Mouse (Mus musculus) embryonic fibroblast, embryonic 13.5 days (primary cell): ENCODE measurements around the gene Gm20388. TPM values are rescaled to one million over a fixed set of nuclear protein-coding genes. Genes with fewer than 3 reads are reported as not detected.
A peak's percentile ranks its signal among the peaks of the same experiment; 100 is the strongest.

Experiments used
- H3K27ac ChIP-seq: 2 replicates; pipeline ENCODE4 v1.5.1; 2012; ENCODE audit warnings: low read length, control low read depth, inconsistent platforms; ENCODE audit not compliant: insufficient read depth
- H3K4me1 ChIP-seq: 2 replicates; pipeline ENCODE4 v1.6.1; 2011; ENCODE audit warnings: low read length; ENCODE audit not compliant: control insufficient read depth, insufficient read depth
- H3K4me3 ChIP-seq: 2 replicates; pipeline ENCODE4 v1.5.1; 2011; ENCODE audit warnings: mild to moderate bottlenecking, control low read depth, low read length; ENCODE audit not compliant: insufficient read depth
- CTCF ChIP-seq: IDR thresholded peaks from 2 replicates; pipeline ENCODE4 v1.5.1; 2011; ENCODE audit warnings: mild to moderate bottlenecking, control low read depth, low read length, moderate library complexity, borderline replicate concordance; ENCODE audit not compliant: insufficient read depth
- POLR2A ChIP-seq: IDR thresholded peaks from 2 replicates; pipeline ENCODE4 v1.6.1; 2011; ENCODE audit warnings: low read depth, mild to moderate bottlenecking, control low read depth, low read length, moderate library complexity
- polyA plus RNA-seq: library from polyadenylated mRNA; stranded (reverse); fragments of >200 nt; gene quantifications from 2 replicates; pipeline ENCODE4 v1.2.4, GENCODE M21; 2011; ENCODE audit warnings: low read depth; ENCODE audit not compliant: missing spikeins, insufficient read length

Gene Gm20388
- polyA plus RNA-seq, 1 experiment = 82.8 TPM

- Histone ChIP-seq H3K4me1 (peaks cover 12% of the 10 kb centered on the region; the same call in 1 of the 2 replicates), H3K4me3 (peak overlapping the region; percentile 91), H3K27ac (no peak overlapping the region)
- TF ChIP-seq CTCF (no peak), POLR2A (0 out of 2 replicates have a peak, but pooled peaks have one; percentile 14)
Measured at GRCm38 (mm10) chr8:121906542-121907512, 1996.2 kb downstream of the Gm20388 start.

- peaks cover 6% of the 10 kb centered on the region; the same call in 1 of the 2 replicates for H3K4me1 ChIP-seq
- peak within 1 kb of the TSS; percentile 91 for H3K4me3 ChIP-seq
- TF ChIP-seq CTCF = no peak
- peak; percentile 98 for TF ChIP-seq POLR2A
- no peak within 1 kb of the TSS for H3K27ac ChIP-seq
Measured at GRCm38 (mm10) chr8:121907587-121908248, 1997.1 kb downstream of the Gm20388 start, which contains the start of gene Slc7a5. Slc7a5 (minus strand) TSS chr8:121907694.

- Histone ChIP-seq H3K4me1 (peaks cover 5% of the 10 kb centered on the region; the same call in 1 of the 2 replicates), H3K4me3 (peak overlapping the region; percentile 56; the same call in 1 of the 2 replicates), H3K27ac (no peak overlapping the region)
- no peak for TF ChIP-seq POLR2A
- TF ChIP-seq CTCF = no peak
Measured at GRCm38 (mm10) chr8:121908378-121909147, 1997.9 kb downstream of the Gm20388 start.

- TF ChIP-seq POLR2A (no peak), CTCF (no peak)
- peaks cover 5% of the 10 kb centered on the region; the same call in 1 of the 2 replicates for H3K4me1 ChIP-seq
- H3K4me3 ChIP-seq = no peak overlapping the region
- no peak overlapping the region for H3K27ac ChIP-seq
Measured at GRCm38 (mm10) chr8:121909148-121909541, 1998.5 kb downstream of the Gm20388 start.

GRCm38 (mm10) chr8:121909663-121910062, 1999.0 kb downstream of the Gm20388 start:
- Histone ChIP-seq H3K4me1 (peaks cover 3% of the 10 kb centered on the region; the same call in 1 of the 2 replicates), H3K27ac (no peak overlapping the region), H3K4me3 (no peak overlapping the region)
- TF ChIP-seq CTCF = no peak
- TF ChIP-seq POLR2A = no peak

- H3K4me1 ChIP-seq = no peaks in the 10 kb centered on the region
- TF ChIP-seq POLR2A (no peak), CTCF (no peak)
- no peak overlapping the region for H3K27ac ChIP-seq
- no peak overlapping the region for H3K4me3 ChIP-seq
Measured at GRCm38 (mm10) chr8:121911400-121911799, 2000.8 kb downstream of the Gm20388 start.

GRCm38 (mm10) chr8:121911987-121912386, 2001.3 kb downstream of the Gm20388 start:
- Histone ChIP-seq H3K4me1 (no peaks in the 10 kb centered on the region), H3K27ac (no peak overlapping the region), H3K4me3 (no peak overlapping the region)
- TF ChIP-seq CTCF (no peak), POLR2A (no peak)

- Histone ChIP-seq H3K4me3 (no peak overlapping the region), H3K27ac (no peak overlapping the region)
Measured at GRCm38 (mm10) chr8:121912831-121913230, 2002.2 kb downstream of the Gm20388 start.

GRCm38 (mm10) chr8:121913378-121913777, 2002.7 kb downstream of the Gm20388 start:
- Histone ChIP-seq H3K4me3 (no peak overlapping the region), H3K4me1 (no peaks in the 10 kb centered on the region), H3K27ac (no peak overlapping the region)
- TF ChIP-seq POLR2A = no peak
- TF ChIP-seq CTCF = no peak

More at GRCm38 (mm10) chr8:121912831-121913230, 2002.2 kb downstream of the Gm20388 start:
- H3K4me1 ChIP-seq = no peaks in the 10 kb centered on the region
- TF ChIP-seq POLR2A = no peak
- no peak for TF ChIP-seq CTCF
